Mouse (Mus musculus) heart, embryonic 16.5 days (tissue): ENCODE measurements around the gene Atp8a2. TPM values are rescaled to one million over a fixed set of nuclear protein-coding genes. Genes with fewer than 3 reads are reported as not detected.

Experiments
- ATAC-seq: fragments of 200-750 bp; cut with Nextera tagmentation; replicated peaks from 2 replicates; pipeline ENCODE4 v1.8.0; 2017; ENCODE audit warnings: moderate number of reproducible peaks; ENCODE audit not compliant: insufficient read depth, low FRiP score; ENCODE audit errors: extremely low read depth
- H3K27ac ChIP-seq: fragments of 300-500 bp; sonication (generic); 2 replicates; pipeline ENCODE4 v1.5.1; 2014; ENCODE audit warnings: mild to moderate bottlenecking, low read length, control low read depth, moderate library complexity
- H3K27me3 ChIP-seq: fragments of 300-500 bp; sonication (generic); 2 replicates; pipeline ENCODE4 v1.6.1; 2014; ENCODE audit warnings: low read length, mixed read lengths; ENCODE audit not compliant: control insufficient read depth, insufficient read depth
- H3K36me3 ChIP-seq: fragments of 300-500 bp; sonication (generic); 2 replicates; pipeline ENCODE4 v1.6.1; 2014; ENCODE audit not compliant: control insufficient read depth, insufficient read depth
- H3K4me1 ChIP-seq: fragments of 300-500 bp; sonication (generic); 2 replicates; pipeline ENCODE4 v1.6.1; 2014; ENCODE audit warnings: low read length, mixed read lengths; ENCODE audit not compliant: control insufficient read depth, insufficient read depth
- H3K4me2 ChIP-seq: fragments of 300-500 bp; sonication (generic); 2 replicates; pipeline ENCODE4 v1.6.1; 2014; ENCODE audit warnings: low read depth, mild to moderate bottlenecking, control low read depth, low read length
- H3K4me3 ChIP-seq: fragments of 300-500 bp; sonication (generic); 2 replicates; pipeline ENCODE4 v1.5.1; 2014; ENCODE audit warnings: mild to moderate bottlenecking, control low read depth, low read length
- H3K9ac ChIP-seq: fragments of 300-500 bp; sonication (generic); 2 replicates; pipeline ENCODE4 v1.6.1; 2014; ENCODE audit warnings: low read length, control low read depth
- H3K9me3 ChIP-seq: fragments of 300-500 bp; sonication (generic); replicated peaks from 2 replicates; pipeline ENCODE4 v1.6.1; 2016; ENCODE audit warnings: low read length; ENCODE audit not compliant: control insufficient read depth
- WGBS: fragments of 180-500 bp; shearing (Covaris S2); extraction: QIAGEN DNeasy Blood & Tissue Kit; methylation state at CpG from one replicate; pipeline ENCODE4 v1.1.7; 2014; 5-methylcytosine and 5-hydroxymethylcytosine counted together
- polyA plus RNA-seq: library from polyadenylated mRNA; unstranded; fragments of >200 nt; fragmentation: Nextera tagmentation; extraction: Ambion mirVana; gene quantifications from 2 replicates; pipeline ENCODE4 v1.2.1, GENCODE M21; 2015

Atp8a2 gene
- polyA plus RNA-seq, 1 experiment from 2014 or later, result 6.1 TPM

DNA sequence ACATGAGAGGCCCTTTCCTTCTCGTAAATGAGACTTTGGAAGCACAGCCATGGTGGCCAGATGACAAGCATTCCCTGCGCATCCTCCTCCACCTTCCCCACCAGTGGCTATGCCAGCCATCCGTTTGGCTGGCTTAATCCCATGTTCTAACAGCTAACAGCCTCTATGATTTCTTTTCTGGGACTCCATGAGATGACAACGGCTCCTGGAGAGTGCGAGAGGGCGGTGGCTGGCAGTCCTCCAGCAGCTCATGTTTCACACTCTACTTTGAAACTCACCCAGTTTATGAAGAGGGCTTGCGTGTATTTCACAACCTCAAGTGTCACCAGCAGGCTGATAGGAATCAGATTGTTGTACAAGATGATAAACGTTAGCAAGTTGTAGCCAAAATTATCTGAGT, 170.3 kb downstream of the Atp8a2 start:
- H3K4me2 ChIP-seq, result peak overlapping the region; percentile 45
- ATAC-seq, result peak; percentile 92
- H3K4me3 ChIP-seq, result peak overlapping the region; percentile 9; the same call in 1 of the 2 replicates
- no peaks in the 10 kb centered on the region for H3K36me3 ChIP-seq
- H3K9ac ChIP-seq, result no peak overlapping the region
- peaks cover 8% of the 10 kb centered on the region for H3K4me1 ChIP-seq
- WGBS, result 27% methylated on average over 8 of the region's 8 CpGs
- H3K9me3 ChIP-seq, result no peaks in the 10 kb centered on the region
- H3K27me3 ChIP-seq, result no peaks in the 10 kb centered on the region
- peak overlapping the region; percentile 66 for H3K27ac ChIP-seq

GRCm38 (mm10) chr14:60015891-60016290, 181.1 kb downstream of the Atp8a2 start:
- Histone ChIP-seq H3K27me3 (no peaks in the 10 kb centered on the region), H3K4me3 (no peak overlapping the region), H3K4me1 (no peaks in the 10 kb centered on the region), H3K27ac (no peak overlapping the region), H3K4me2 (no peak overlapping the region), H3K9ac (no peak overlapping the region), H3K36me3 (no peaks in the 10 kb centered on the region), H3K9me3 (no peaks in the 10 kb centered on the region)
- peak; percentile 60 for ATAC-seq
- WGBS, result 35% methylated on average over 4 of the region's 4 CpGs

GRCm38 (mm10) chr14:60001801-60002200, 195.2 kb downstream of the Atp8a2 start:
- 80% methylated on average over 1 of the region's 1 CpGs for WGBS
- H3K9me3 ChIP-seq, result peaks cover 6% of the 10 kb centered on the region

DNA sequence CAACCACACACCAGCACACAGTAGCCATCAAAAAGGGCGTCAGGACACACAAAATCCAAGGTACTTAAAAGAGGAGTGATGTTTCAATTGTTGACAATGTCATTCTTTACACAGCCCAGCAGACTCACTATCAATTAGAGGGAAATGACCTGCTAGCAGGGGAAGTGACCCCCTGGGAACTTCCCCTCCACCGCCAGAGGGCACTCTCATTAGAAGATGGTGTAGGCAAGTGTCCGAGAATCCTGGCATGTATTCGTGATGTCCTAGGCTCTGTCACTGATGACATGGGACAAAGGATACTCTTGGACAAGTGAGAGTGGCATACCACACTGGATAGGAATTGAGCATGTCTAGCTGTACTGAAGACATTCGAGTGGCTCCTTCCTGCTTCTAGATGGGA, 208.1 kb downstream of the Atp8a2 start:
- no peaks in the 10 kb centered on the region for H3K4me1 ChIP-seq
- H3K9me3 ChIP-seq, result no peaks in the 10 kb centered on the region
- ATAC-seq, result no peak
- no peaks in the 10 kb centered on the region for H3K36me3 ChIP-seq
- no peaks in the 10 kb centered on the region for H3K27me3 ChIP-seq
- H3K27ac ChIP-seq, result no peak overlapping the region
- 63% methylated on average over 5 of the region's 5 CpGs for WGBS
- no peak overlapping the region for H3K9ac ChIP-seq
- H3K4me2 ChIP-seq, result no peak overlapping the region
- H3K4me3 ChIP-seq, result no peak overlapping the region

More at GRCm38 (mm10) chr14:60001801-60002200, 195.2 kb downstream of the Atp8a2 start:
- H3K9ac ChIP-seq, result no peak overlapping the region
- H3K4me1 ChIP-seq, result no peaks in the 10 kb centered on the region
- ATAC-seq, result no peak
- H3K4me3 ChIP-seq, result no peak overlapping the region
- no peak overlapping the region for H3K27ac ChIP-seq
- no peak overlapping the region for H3K4me2 ChIP-seq
- H3K36me3 ChIP-seq, result no peaks in the 10 kb centered on the region
- H3K27me3 ChIP-seq, result no peaks in the 10 kb centered on the region

- no peak overlapping the region for H3K27ac ChIP-seq
- no peaks in the 10 kb centered on the region for H3K4me1 ChIP-seq
- WGBS, result 83% methylated on average over 3 of the region's 3 CpGs
- H3K9me3 ChIP-seq, result no peaks in the 10 kb centered on the region
- H3K27me3 ChIP-seq, result no peaks in the 10 kb centered on the region
- no peak overlapping the region for H3K4me2 ChIP-seq
- H3K36me3 ChIP-seq, result no peaks in the 10 kb centered on the region
- no peak overlapping the region for H3K9ac ChIP-seq
- H3K4me3 ChIP-seq, result no peak overlapping the region
- no peak for ATAC-seq
Observed at GRCm38 (mm10) chr14:59987975-59988374, 209.0 kb downstream of the Atp8a2 start.

GRCm38 (mm10) chr14:59978007-59978406, 219.0 kb downstream of the Atp8a2 start:
- Histone ChIP-seq H3K27me3 (no peaks in the 10 kb centered on the region), H3K4me2 (no peak overlapping the region), H3K36me3 (no peaks in the 10 kb centered on the region), H3K27ac (no peak overlapping the region), H3K9me3 (no peaks in the 10 kb centered on the region), H3K4me3 (no peak overlapping the region), H3K9ac (no peak overlapping the region), H3K4me1 (no peaks in the 10 kb centered on the region)
- ATAC-seq, result no peak
- 58% methylated on average over 1 of the region's 2 CpGs for WGBS

DNA sequence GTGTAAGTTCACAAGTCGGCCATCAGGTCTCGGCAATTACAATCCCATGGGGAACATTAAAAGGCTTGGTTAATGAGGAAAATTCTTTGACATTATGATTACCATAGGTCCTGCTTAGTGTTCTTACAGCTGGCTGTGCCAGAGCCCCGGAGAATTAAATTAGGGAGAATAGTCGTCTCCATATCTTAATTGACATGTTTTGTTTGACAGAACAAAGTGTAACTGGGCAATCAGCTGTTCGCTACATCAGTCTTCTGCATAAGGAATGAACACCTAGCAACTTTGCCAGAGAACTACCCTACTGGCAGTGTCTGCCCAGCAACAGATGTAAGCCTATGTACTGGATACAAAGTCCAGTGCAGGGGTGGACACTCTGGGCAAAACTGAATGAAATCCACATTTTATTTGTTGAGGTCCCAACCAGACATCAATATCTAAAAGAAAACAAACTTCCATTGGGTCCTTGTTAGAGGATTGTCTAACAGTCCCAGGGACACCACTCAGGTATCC, 225.7 kb downstream of the Atp8a2 start:
- no peaks in the 10 kb centered on the region for H3K27me3 ChIP-seq
- no peaks in the 10 kb centered on the region for H3K36me3 ChIP-seq
- no peak overlapping the region for H3K27ac ChIP-seq
- H3K4me3 ChIP-seq, result no peak overlapping the region
- no peaks in the 10 kb centered on the region for H3K4me1 ChIP-seq
- no peak overlapping the region for H3K9ac ChIP-seq
- no peak overlapping the region for H3K4me2 ChIP-seq
- 71% methylated on average over 5 of the region's 5 CpGs for WGBS
- no peaks in the 10 kb centered on the region for H3K9me3 ChIP-seq
- ATAC-seq, result no peak

GRCm38 (mm10) chr14:59969485-59970134, 227.4 kb downstream of the Atp8a2 start:
- Histone ChIP-seq H3K36me3 (no peaks in the 10 kb centered on the region), H3K4me2 (no peak overlapping the region), H3K27ac (no peak overlapping the region), H3K9me3 (no peaks in the 10 kb centered on the region), H3K4me1 (no peaks in the 10 kb centered on the region), H3K9ac (no peak overlapping the region), H3K4me3 (no peak overlapping the region), H3K27me3 (no peaks in the 10 kb centered on the region)
- 57% methylated on average over 7 of the region's 7 CpGs for WGBS
- ATAC-seq, result no peak

- Histone ChIP-seq H3K36me3 (no peaks in the 10 kb centered on the region), H3K9me3 (no peaks in the 10 kb centered on the region), H3K9ac (no peak overlapping the region), H3K4me1 (no peaks in the 10 kb centered on the region), H3K4me3 (no peak overlapping the region), H3K27me3 (no peaks in the 10 kb centered on the region), H3K27ac (no peak overlapping the region), H3K4me2 (no peak overlapping the region)
- no peak for ATAC-seq
- WGBS, result 68% methylated on average over 8 of the region's 8 CpGs
Observed at GRCm38 (mm10) chr14:59967847-59968550, 229.0 kb downstream of the Atp8a2 start.
